Mouse (Mus musculus): ENCODE measurements at regions not wholly inside any gene's neighbourhood (a gene's known extent, or its start where the extent isn't known, plus 50 kb on each side); places are given as distances from the start of the nearest gene placed in this dataset.

GRCm38 (mm10) chr12:26884156-26884555 is 415.2 kb downstream of the Cmpk2 start:
- TF ChIP-seq CTCF (IDR thresholded peaks at IDR 0.05; ENCODE audit: insufficient read depth, low read length) (no peak), POLR2A (IDR thresholded peaks at IDR 0.05; ENCODE audit: borderline replicate concordance, extremely low read depth, low read depth, low read length) (no peak)
- Histone ChIP-seq H3K4me1 (ENCODE audit: control insufficient read depth, insufficient read depth, low read length) (no peaks in the 10 kb centered on the region), H3K4me3 (replicated peaks; ENCODE audit: extremely low read depth, low read depth, low read length) (no peak overlapping the region)
- WGBS = 50% methylated on average over 5 of the region's 5 CpGs
- DNase-seq = no peak

GRCm38 (mm10) chr12:26877691-26878121 is 408.7 kb downstream of the Cmpk2 start:
- no peaks in the 10 kb centered on the region for H3K4me1 ChIP-seq (ENCODE audit: control insufficient read depth, insufficient read depth, low read length)
- no peak for DNase-seq
- H3K4me3 ChIP-seq (replicated peaks; ENCODE audit: extremely low read depth, low read depth, low read length) = no peak overlapping the region
- no peak for TF ChIP-seq CTCF (IDR thresholded peaks at IDR 0.05; ENCODE audit: insufficient read depth, low read length)
- no peak for TF ChIP-seq POLR2A (IDR thresholded peaks at IDR 0.05; ENCODE audit: borderline replicate concordance, extremely low read depth, low read depth, low read length)
- WGBS = 68% methylated on average over 2 of the region's 2 CpGs

GRCm38 (mm10) chr12:26877284-26877683 is 408.3 kb downstream of the Cmpk2 start:
- TF ChIP-seq POLR2A (IDR thresholded peaks at IDR 0.05; ENCODE audit: borderline replicate concordance, extremely low read depth, low read depth, low read length) (no peak), CTCF (IDR thresholded peaks at IDR 0.05; ENCODE audit: insufficient read depth, low read length) (no peak)
- Histone ChIP-seq H3K4me1 (ENCODE audit: control insufficient read depth, insufficient read depth, low read length) (no peaks in the 10 kb centered on the region), H3K4me3 (replicated peaks; ENCODE audit: extremely low read depth, low read depth, low read length) (no peak overlapping the region)
- WGBS = 85% methylated on average over 3 of the region's 3 CpGs
- no peak for DNase-seq

- DNase-seq = no peak
- no peak overlapping the region for H3K4me3 ChIP-seq (replicated peaks; ENCODE audit: extremely low read depth, low read depth, low read length)
- no peak for TF ChIP-seq POLR2A (IDR thresholded peaks at IDR 0.05; ENCODE audit: borderline replicate concordance, extremely low read depth, low read depth, low read length)
- no peak for TF ChIP-seq CTCF (IDR thresholded peaks at IDR 0.05; ENCODE audit: insufficient read depth, low read length)
- no peaks in the 10 kb centered on the region for H3K4me1 ChIP-seq (ENCODE audit: control insufficient read depth, insufficient read depth, low read length)
- 36% methylated on average over 3 of the region's 3 CpGs for WGBS
Measured at GRCm38 (mm10) chr12:26872466-26872865, 403.5 kb downstream of the Cmpk2 start.

GRCm38 (mm10) chr12:26867731-26868130 is 398.7 kb downstream of the Cmpk2 start:
- no peak for DNase-seq
- no peak overlapping the region for H3K4me3 ChIP-seq (replicated peaks; ENCODE audit: extremely low read depth, low read depth, low read length)
- H3K4me1 ChIP-seq (ENCODE audit: control insufficient read depth, insufficient read depth, low read length) = no peaks in the 10 kb centered on the region
- 82% methylated on average over 6 of the region's 6 CpGs for WGBS
- TF ChIP-seq CTCF (IDR thresholded peaks at IDR 0.05; ENCODE audit: insufficient read depth, low read length) (no peak), POLR2A (IDR thresholded peaks at IDR 0.05; ENCODE audit: borderline replicate concordance, extremely low read depth, low read depth, low read length) (no peak)

GRCm38 (mm10) chr12:26855091-26855516 is 386.1 kb downstream of the Cmpk2 start:
- Histone ChIP-seq H3K4me3 (replicated peaks; ENCODE audit: extremely low read depth, low read depth, low read length) (no peak overlapping the region), H3K4me1 (ENCODE audit: control insufficient read depth, insufficient read depth, low read length) (no peaks in the 10 kb centered on the region)
- TF ChIP-seq POLR2A (IDR thresholded peaks at IDR 0.05; ENCODE audit: borderline replicate concordance, extremely low read depth, low read depth, low read length) = no peak
- no peak for TF ChIP-seq CTCF (IDR thresholded peaks at IDR 0.05; ENCODE audit: insufficient read depth, low read length)
- WGBS = 24% methylated on average over 1 of the region's 1 CpGs
- DNase-seq = no peak

- Histone ChIP-seq H3K4me1 (ENCODE audit: control insufficient read depth, insufficient read depth, low read length) (no peaks in the 10 kb centered on the region), H3K4me3 (replicated peaks; ENCODE audit: extremely low read depth, low read depth, low read length) (no peak overlapping the region)
- DNase-seq = no peak
- WGBS = 69% methylated on average over 12 of the region's 12 CpGs
- no peak for TF ChIP-seq CTCF (IDR thresholded peaks at IDR 0.05; ENCODE audit: insufficient read depth, low read length)
- no peak for TF ChIP-seq POLR2A (IDR thresholded peaks at IDR 0.05; ENCODE audit: borderline replicate concordance, extremely low read depth, low read depth, low read length)
Measured at GRCm38 (mm10) chr12:26844917-26845316, 375.9 kb downstream of the Cmpk2 start.

- TF ChIP-seq POLR2A (IDR thresholded peaks at IDR 0.05; ENCODE audit: borderline replicate concordance, extremely low read depth, low read depth, low read length) (no peak), CTCF (IDR thresholded peaks at IDR 0.05; ENCODE audit: insufficient read depth, low read length) (no peak)
- 18% methylated on average over 5 of the region's 5 CpGs for WGBS
- Histone ChIP-seq H3K4me1 (ENCODE audit: control insufficient read depth, insufficient read depth, low read length) (no peaks in the 10 kb centered on the region), H3K4me3 (replicated peaks; ENCODE audit: extremely low read depth, low read depth, low read length) (no peak overlapping the region)
- DNase-seq = no peak
Measured at GRCm38 (mm10) chr12:26842696-26843095, 373.7 kb downstream of the Cmpk2 start.

GRCm38 (mm10) chr12:26821257-26821968 is 352.4 kb downstream of the Cmpk2 start:
- TF ChIP-seq CTCF (IDR thresholded peaks at IDR 0.05; ENCODE audit: insufficient read depth, low read length) = no peak
- no peak for DNase-seq
- no peaks in the 10 kb centered on the region for H3K4me1 ChIP-seq (ENCODE audit: control insufficient read depth, insufficient read depth, low read length)
- no peak overlapping the region for H3K4me3 ChIP-seq (replicated peaks; ENCODE audit: extremely low read depth, low read depth, low read length)
- WGBS = 74% methylated on average over 3 of the region's 3 CpGs

- TF ChIP-seq CTCF (IDR thresholded peaks at IDR 0.05; ENCODE audit: insufficient read depth, low read length) (no peak), POLR2A (IDR thresholded peaks at IDR 0.05; ENCODE audit: borderline replicate concordance, extremely low read depth, low read depth, low read length) (no peak)
- no peaks in the 10 kb centered on the region for H3K4me1 ChIP-seq (ENCODE audit: control insufficient read depth, insufficient read depth, low read length)
- WGBS = 85% methylated on average over 3 of the region's 3 CpGs
- no peak for DNase-seq
- no peak overlapping the region for H3K4me3 ChIP-seq (replicated peaks; ENCODE audit: extremely low read depth, low read depth, low read length)
Measured at GRCm38 (mm10) chr12:26817866-26818265, 348.9 kb downstream of the Cmpk2 start.

All from lung, adult 2 months (tissue).